Mouse (Mus musculus): ENCODE results near the gene Rbm4b. TPM values are rescaled to one million over a fixed set of nuclear protein-coding genes. Genes with fewer than 3 reads are reported as not detected.

The Rbm4b gene
- polyA plus RNA-seq, 1 experiment, result 4.8 TPM

DNA sequence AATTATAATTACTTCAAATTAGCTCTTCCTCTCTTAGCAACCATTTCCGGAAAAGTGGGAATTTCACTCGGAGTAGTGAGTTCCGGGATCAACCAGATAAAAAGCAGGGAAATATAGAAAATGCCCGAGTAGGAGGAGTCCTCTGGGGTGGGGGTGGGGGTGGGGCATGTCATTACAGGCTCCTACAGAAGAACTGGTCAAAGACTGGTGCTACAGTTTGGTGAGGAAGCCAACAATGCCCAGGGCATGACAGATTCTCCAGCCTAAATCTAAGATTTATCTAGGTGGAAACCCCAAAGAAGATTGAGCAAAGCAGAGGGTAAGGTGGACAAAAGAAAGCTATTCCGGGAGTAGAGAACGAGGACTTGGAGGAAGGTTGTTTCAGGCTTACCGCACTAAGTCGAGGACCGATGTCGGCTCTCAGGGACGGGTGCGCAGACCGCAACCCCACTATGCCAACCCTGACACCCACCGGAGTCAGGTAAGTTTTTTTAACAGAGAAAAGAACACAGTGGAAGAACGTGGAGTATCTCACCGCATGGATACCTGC lies 37.1 kb downstream of the Rbm4b start:
- H3K79me2 ChIP-seq (ENCODE audit: control insufficient read depth, insufficient read depth), result peaks cover 94% of the 10 kb centered on the region
- no peak for TF ChIP-seq MYOD1 (IDR thresholded peaks at IDR 0.05; ENCODE audit: control insufficient read depth in 1 of 3, insufficient read length in 2 of 3, low read depth in 2 of 3)
- no peak for TF ChIP-seq TCF12 (IDR thresholded peaks at IDR 0.05; ENCODE audit: insufficient read depth, poor library complexity, severe bottlenecking)
- no peak for TF ChIP-seq SRF (IDR thresholded peaks at IDR 0.05; ENCODE audit: control insufficient read depth, insufficient read length, low read depth)
- TF ChIP-seq POLR2A (IDR thresholded peaks at IDR 0.05; ENCODE audit: insufficient read length, low read depth), result no peak
- no peak for TF ChIP-seq TCF3 (IDR thresholded peaks at IDR 0.05; ENCODE audit: insufficient read length, low read depth)
- peaks cover 40% of the 10 kb centered on the region for H3K36me3 ChIP-seq (ENCODE audit: control insufficient read depth, insufficient read depth)
- peak overlapping the region; percentile 76 for H3K4me2 ChIP-seq (ENCODE audit: low read depth)
- peak overlapping the region; percentile 74 for H3K4me3 ChIP-seq
- H3K27me3 ChIP-seq (ENCODE audit: control insufficient read depth, insufficient read depth, insufficient read length), result no peaks in the 10 kb centered on the region
- peak overlapping the region; percentile 39 for H3ac ChIP-seq (ENCODE audit: control insufficient read depth, insufficient read length)

GRCm38 (mm10) chr19:4793831-4794422 lies 37.6 kb downstream of the Rbm4b start, which contains the start of gene Rbm4:
Gene Rbm4, minus strand, starts transcription at chr19:4793901.
- no peaks in the 10 kb centered on the region for H3K27me3 ChIP-seq (ENCODE audit: control insufficient read depth, insufficient read depth, insufficient read length)
- peaks cover 35% of the 10 kb centered on the region for H3K36me3 ChIP-seq (ENCODE audit: control insufficient read depth, insufficient read depth)
- peak within 1 kb of the TSS; percentile 96 for H3K4me2 ChIP-seq (ENCODE audit: low read depth)
- peaks cover 94% of the 10 kb centered on the region for H3K79me2 ChIP-seq (ENCODE audit: control insufficient read depth, insufficient read depth)
- no peak for TF ChIP-seq MYOD1 (IDR thresholded peaks at IDR 0.05; ENCODE audit: control insufficient read depth in 1 of 3, insufficient read length in 2 of 3, low read depth in 2 of 3)
- peak; percentile 57 for TF ChIP-seq E2F4 (IDR thresholded peaks at IDR 0.05; ENCODE audit: insufficient read depth)
- TF ChIP-seq MYOG (IDR thresholded peaks at IDR 0.05; ENCODE audit: control insufficient read depth in 1 of 3, insufficient read depth in 1 of 3, insufficient read length in 2 of 3, low read depth in 2 of 3), result no peak
- no peak for TF ChIP-seq USF1 (IDR thresholded peaks at IDR 0.05; ENCODE audit: low read depth)
- peak; percentile 84 for TF ChIP-seq POLR2AphosphoS2 (IDR thresholded peaks at IDR 0.05; ENCODE audit: insufficient read length, low read depth)
- peak; percentile 6 for TF ChIP-seq SRF (IDR thresholded peaks at IDR 0.05; ENCODE audit: control insufficient read depth, insufficient read length, low read depth)
- no peak for TF ChIP-seq REST (IDR thresholded peaks at IDR 0.05; ENCODE audit: insufficient read depth, insufficient read length)
- no peak for TF ChIP-seq TCF3 (IDR thresholded peaks at IDR 0.05; ENCODE audit: insufficient read length, low read depth)
- TF ChIP-seq MAX (IDR thresholded peaks at IDR 0.05; ENCODE audit: low read depth), result peak; percentile 86
- peak; percentile 75 for TF ChIP-seq POLR2A (IDR thresholded peaks at IDR 0.05; ENCODE audit: insufficient read length, low read depth)
- TF ChIP-seq CEBPB (IDR thresholded peaks at IDR 0.05; ENCODE audit: insufficient read depth, poor library complexity, severe bottlenecking), result peak; percentile 65
- no peak for TF ChIP-seq TCF12 (IDR thresholded peaks at IDR 0.05; ENCODE audit: insufficient read depth, poor library complexity, severe bottlenecking)
- H3ac ChIP-seq (ENCODE audit: control insufficient read depth, insufficient read length), result peak within 1 kb of the TSS; percentile 39
- H3K4me3 ChIP-seq, result peak within 1 kb of the TSS; percentile 74

- Histone ChIP-seq H3K4me3 (no peak overlapping the region), H3K36me3 (ENCODE audit: control insufficient read depth, insufficient read depth) (peaks cover 19% of the 10 kb centered on the region), H3K4me2 (ENCODE audit: low read depth) (no peak overlapping the region), H3K27me3 (ENCODE audit: control insufficient read depth, insufficient read depth, insufficient read length) (no peaks in the 10 kb centered on the region), H3ac (ENCODE audit: control insufficient read depth, insufficient read length) (no peak overlapping the region), H3K79me2 (ENCODE audit: control insufficient read depth, insufficient read depth) (peaks cover 94% of the 10 kb centered on the region)
- TF ChIP-seq CEBPB (IDR thresholded peaks at IDR 0.05; ENCODE audit: insufficient read depth, poor library complexity, severe bottlenecking) (no peak), TCF3 (IDR thresholded peaks at IDR 0.05; ENCODE audit: insufficient read length, low read depth) (no peak), REST (IDR thresholded peaks at IDR 0.05; ENCODE audit: insufficient read depth, insufficient read length) (no peak), TCF12 (IDR thresholded peaks at IDR 0.05; ENCODE audit: insufficient read depth, poor library complexity, severe bottlenecking) (no peak)
Measured at GRCm38 (mm10) chr19:4795929-4796328, 39.6 kb downstream of the Rbm4b start.

DNA sequence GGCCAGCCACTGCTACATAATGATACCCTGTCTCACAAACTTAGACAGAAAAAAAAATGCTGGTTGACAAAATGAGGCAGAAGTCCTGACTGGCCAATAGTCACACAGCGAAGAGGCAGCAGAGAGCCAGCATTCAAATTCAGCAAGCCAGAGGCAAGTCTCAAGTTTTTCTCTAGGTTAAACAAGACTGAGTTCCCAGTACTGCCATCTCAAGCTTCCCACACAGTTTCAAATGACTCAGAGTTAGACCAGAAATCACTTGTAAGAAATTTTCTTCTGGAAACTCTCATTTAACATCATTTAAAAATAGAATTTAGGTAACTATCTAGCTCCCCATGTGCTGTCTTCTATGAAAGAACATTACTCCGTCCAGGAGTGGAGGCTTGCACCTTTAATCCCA lies 41.5 kb downstream of the Rbm4b start:
- Histone ChIP-seq H3K4me2 (ENCODE audit: low read depth) (no peak overlapping the region), H3ac (ENCODE audit: control insufficient read depth, insufficient read length) (no peak overlapping the region), H3K4me3 (no peak overlapping the region), H3K79me2 (ENCODE audit: control insufficient read depth, insufficient read depth) (peaks cover 94% of the 10 kb centered on the region), H3K36me3 (ENCODE audit: control insufficient read depth, insufficient read depth) (peaks cover 6% of the 10 kb centered on the region), H3K27me3 (ENCODE audit: control insufficient read depth, insufficient read depth, insufficient read length) (no peaks in the 10 kb centered on the region)
- no peak for TF ChIP-seq TCF3 (IDR thresholded peaks at IDR 0.05; ENCODE audit: insufficient read length, low read depth)
- no peak for TF ChIP-seq MAX (IDR thresholded peaks at IDR 0.05; ENCODE audit: low read depth)
- TF ChIP-seq POLR2AphosphoS2 (IDR thresholded peaks at IDR 0.05; ENCODE audit: insufficient read length, low read depth), result no peak
- TF ChIP-seq SRF (IDR thresholded peaks at IDR 0.05; ENCODE audit: control insufficient read depth, insufficient read length, low read depth), result no peak
- no peak for TF ChIP-seq CEBPB (IDR thresholded peaks at IDR 0.05; ENCODE audit: insufficient read depth, poor library complexity, severe bottlenecking)
- TF ChIP-seq USF1 (IDR thresholded peaks at IDR 0.05; ENCODE audit: low read depth), result no peak
- no peak for TF ChIP-seq REST (IDR thresholded peaks at IDR 0.05; ENCODE audit: insufficient read depth, insufficient read length)
- TF ChIP-seq MYOD1 (IDR thresholded peaks at IDR 0.05; ENCODE audit: control insufficient read depth in 1 of 3, insufficient read length in 2 of 3, low read depth in 2 of 3), result no peak
- no peak for TF ChIP-seq TCF12 (IDR thresholded peaks at IDR 0.05; ENCODE audit: insufficient read depth, poor library complexity, severe bottlenecking)
- TF ChIP-seq MYOG (IDR thresholded peaks at IDR 0.05; ENCODE audit: control insufficient read depth in 1 of 3, insufficient read depth in 1 of 3, insufficient read length in 2 of 3, low read depth in 2 of 3), result no peak

DNA sequence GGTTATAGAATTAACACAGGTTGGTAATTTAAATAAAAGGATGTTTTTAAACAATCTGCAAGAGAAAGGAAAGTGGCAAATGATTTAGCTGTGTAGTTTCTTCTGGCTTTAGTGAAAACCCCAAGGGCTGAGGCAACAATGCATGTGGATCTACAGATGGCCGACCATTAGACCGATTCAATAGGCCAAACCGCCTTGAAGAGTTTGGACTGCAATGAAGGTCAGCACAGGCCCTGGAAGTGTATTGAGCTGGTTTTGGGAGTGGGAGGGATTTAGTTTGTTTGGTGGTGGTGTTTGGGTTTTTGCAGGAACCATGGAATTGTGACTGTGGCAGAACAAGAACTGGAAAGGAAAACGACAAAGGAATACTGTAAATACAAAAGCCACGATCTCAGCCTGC lies 42.8 kb downstream of the Rbm4b start:
- TF ChIP-seq CEBPB (IDR thresholded peaks at IDR 0.05; ENCODE audit: insufficient read depth, poor library complexity, severe bottlenecking) (no peak), POLR2AphosphoS2 (IDR thresholded peaks at IDR 0.05; ENCODE audit: insufficient read length, low read depth) (no peak), POLR2A (IDR thresholded peaks at IDR 0.05; ENCODE audit: insufficient read length, low read depth) (no peak), TCF3 (IDR thresholded peaks at IDR 0.05; ENCODE audit: insufficient read length, low read depth) (no peak), MYOG (IDR thresholded peaks at IDR 0.05; ENCODE audit: control insufficient read depth in 1 of 3, insufficient read depth in 1 of 3, insufficient read length in 2 of 3, low read depth in 2 of 3) (no peak)

More for the DNA sequence above, 42.8 kb downstream of the Rbm4b start:
- Histone ChIP-seq H3K4me3 (no peak overlapping the region), H3K36me3 (ENCODE audit: control insufficient read depth, insufficient read depth) (peaks cover 6% of the 10 kb centered on the region), H3K79me2 (ENCODE audit: control insufficient read depth, insufficient read depth) (peaks cover 99% of the 10 kb centered on the region), H3K4me2 (ENCODE audit: low read depth) (no peak overlapping the region), H3ac (ENCODE audit: control insufficient read depth, insufficient read length) (no peak overlapping the region), H3K27me3 (ENCODE audit: control insufficient read depth, insufficient read depth, insufficient read length) (no peaks in the 10 kb centered on the region)

Measured in myocyte (in vitro differentiated cells).